Mouse (Mus musculus): ENCODE measurements around the gene Zzz3. TPM values are rescaled to one million over a fixed set of nuclear protein-coding genes. Genes with fewer than 3 reads are reported as not detected.

The Zzz3 gene
- polyA plus RNA-seq, 1 experiment from 2014 or later = 10.8 TPM

DNA sequence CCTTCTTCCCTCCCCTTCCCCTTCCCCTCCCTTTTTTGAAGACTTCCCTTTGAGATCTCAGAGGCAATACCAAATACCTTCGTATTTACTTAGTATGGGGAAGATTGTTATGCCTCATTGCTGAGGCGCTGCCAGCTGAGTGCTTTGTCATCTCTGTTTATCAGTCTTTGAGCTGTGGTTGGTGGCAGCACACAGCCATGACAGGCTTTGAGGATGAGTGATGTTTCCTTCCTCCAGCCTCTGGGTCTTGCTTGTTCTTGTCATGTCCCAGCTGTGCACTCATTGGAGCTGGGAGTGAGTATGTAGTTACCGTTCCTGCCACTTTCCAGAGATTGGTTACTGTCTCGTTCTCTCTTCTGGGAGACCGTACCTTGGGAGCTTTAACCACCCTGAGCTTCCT lies 39.9 kb upstream of the Zzz3 start:
- Histone ChIP-seq H3K27me3 (no peaks in the 10 kb centered on the region), H3K4me1 (replicated peaks) (peaks cover 50% of the 10 kb centered on the region), H3K9ac (no peak overlapping the region), H3K36me3 (replicated peaks) (peaks cover 18% of the 10 kb centered on the region), H3K4me2 (peak overlapping the region; percentile 46), H3K27ac (replicated peaks) (peak overlapping the region; percentile 88), H3K9me3 (replicated peaks) (no peaks in the 10 kb centered on the region), H3K4me3 (replicated peaks) (no peak overlapping the region)
- 27% methylated on average over 5 of the region's 5 CpGs for WGBS (ENCODE audit: insufficient replicate concordance)
- ATAC-seq (ENCODE audit: insufficient read depth) = peak; percentile 91

DNA sequence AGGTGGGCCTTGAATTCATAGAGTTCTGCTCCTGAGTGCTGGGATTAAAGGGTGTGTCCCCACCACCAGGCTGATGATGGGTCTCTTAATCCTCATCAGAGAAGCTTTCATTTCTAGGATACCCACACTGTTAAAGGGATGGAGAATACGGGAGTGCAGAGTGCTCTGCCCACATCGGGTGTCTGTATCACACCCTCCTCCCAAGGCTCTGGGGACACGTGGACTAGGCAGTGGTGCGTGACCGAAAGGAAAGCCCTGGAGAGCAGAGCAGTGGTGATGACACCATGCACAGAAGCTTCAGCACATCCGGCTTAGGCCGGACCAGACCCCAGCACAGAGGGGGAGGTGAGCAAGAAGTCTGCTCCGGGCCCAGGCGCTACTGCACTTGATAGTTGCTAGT lies 38.5 kb upstream of the Zzz3 start:
- ATAC-seq (ENCODE audit: insufficient read depth) = no peak
- H3K27me3 ChIP-seq = no peaks in the 10 kb centered on the region
- no peaks in the 10 kb centered on the region for H3K9me3 ChIP-seq (replicated peaks)
- no peak overlapping the region for H3K4me3 ChIP-seq (replicated peaks)
- H3K4me1 ChIP-seq (replicated peaks) = peaks cover 38% of the 10 kb centered on the region
- H3K36me3 ChIP-seq (replicated peaks) = peaks cover 32% of the 10 kb centered on the region
- no peak overlapping the region for H3K9ac ChIP-seq
- no peak overlapping the region for H3K4me2 ChIP-seq
- 89% methylated on average over 9 of the region's 9 CpGs for WGBS (ENCODE audit: insufficient replicate concordance)
- 0 out of 2 replicates have a peak overlapping the region, but pooled peaks have one; percentile 8 for H3K27ac ChIP-seq (replicated peaks)

DNA sequence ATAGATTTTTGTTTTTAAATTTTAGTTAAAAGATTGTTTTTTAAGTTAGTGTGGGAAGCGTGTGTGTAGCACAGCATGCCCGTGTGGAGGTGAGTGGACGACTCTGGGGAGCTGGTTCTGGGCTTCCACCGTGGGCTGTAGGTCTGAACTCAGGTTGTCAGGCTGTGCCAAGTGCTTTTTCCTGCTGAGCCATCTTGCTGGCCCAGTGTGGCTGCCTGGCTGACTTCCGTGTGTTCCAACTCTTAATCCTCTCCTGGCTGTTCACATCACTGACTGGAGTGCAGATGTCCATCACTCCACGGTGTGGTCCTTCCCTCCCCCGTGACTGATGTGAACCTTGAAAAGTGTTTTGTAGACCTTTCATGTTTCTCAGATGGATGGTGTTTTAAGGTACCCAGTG lies 36.1 kb upstream of the Zzz3 start:
- Histone ChIP-seq H3K4me3 (replicated peaks) (no peak overlapping the region), H3K27ac (replicated peaks) (no peak overlapping the region), H3K27me3 (no peaks in the 10 kb centered on the region), H3K36me3 (replicated peaks) (peaks cover 55% of the 10 kb centered on the region), H3K9me3 (replicated peaks) (no peaks in the 10 kb centered on the region), H3K4me2 (no peak overlapping the region), H3K9ac (no peak overlapping the region), H3K4me1 (replicated peaks) (peaks cover 19% of the 10 kb centered on the region)
- no peak for ATAC-seq (ENCODE audit: insufficient read depth)
- WGBS (ENCODE audit: insufficient replicate concordance) = 84% methylated on average over 7 of the region's 7 CpGs

DNA sequence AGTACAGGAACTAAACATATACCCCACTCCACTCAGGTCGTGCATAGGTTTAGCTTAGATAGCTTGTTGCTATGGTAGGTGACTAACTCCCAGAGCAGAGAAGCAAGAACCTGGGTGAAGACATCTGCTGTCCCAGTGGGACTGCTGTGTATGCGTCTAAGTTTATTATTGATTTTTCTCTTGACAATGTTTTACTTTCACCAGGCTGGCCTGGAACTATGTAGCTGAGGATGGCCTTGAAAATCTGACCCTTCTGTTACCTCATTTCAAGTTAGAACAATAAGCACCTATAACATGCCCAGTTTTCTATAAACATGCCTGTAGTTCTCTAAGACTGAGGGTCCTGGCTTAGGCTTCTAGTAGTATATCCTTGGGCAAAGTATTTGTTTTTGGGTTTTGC lies 31.1 kb upstream of the Zzz3 start:
- Histone ChIP-seq H3K4me1 (replicated peaks) (no peaks in the 10 kb centered on the region), H3K36me3 (replicated peaks) (peaks cover 95% of the 10 kb centered on the region), H3K4me2 (no peak overlapping the region), H3K4me3 (replicated peaks) (no peak overlapping the region), H3K27me3 (no peaks in the 10 kb centered on the region), H3K27ac (replicated peaks) (no peak overlapping the region), H3K9me3 (replicated peaks) (no peaks in the 10 kb centered on the region), H3K9ac (no peak overlapping the region)
- no peak for ATAC-seq (ENCODE audit: insufficient read depth)
- WGBS (ENCODE audit: insufficient replicate concordance) = 74% methylated on average over 2 of the region's 2 CpGs

DNA sequence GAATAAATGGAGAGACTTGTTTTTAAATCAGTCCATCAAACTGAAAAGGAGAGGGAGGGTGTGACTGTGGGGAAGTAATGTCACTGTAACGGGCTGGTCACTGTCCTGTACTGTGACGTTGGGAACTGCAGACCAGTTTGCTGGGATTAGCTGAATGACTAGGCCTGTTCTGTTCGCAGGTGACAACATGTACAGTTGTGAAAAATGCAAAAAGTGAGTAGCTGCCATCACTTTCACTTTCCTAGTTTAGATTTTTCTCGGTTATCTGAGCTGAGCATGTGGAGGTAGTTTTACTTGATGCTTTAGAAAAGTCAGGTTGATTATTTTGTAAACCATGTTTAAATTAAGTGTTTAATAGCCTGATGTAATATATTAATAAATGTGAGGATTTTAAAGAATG lies 19.2 kb upstream of the Zzz3 start:
- Histone ChIP-seq H3K9ac (no peak overlapping the region), H3K36me3 (replicated peaks) (peaks cover 88% of the 10 kb centered on the region), H3K9me3 (replicated peaks) (no peaks in the 10 kb centered on the region), H3K27ac (replicated peaks) (no peak overlapping the region), H3K4me3 (replicated peaks) (no peak overlapping the region), H3K4me1 (replicated peaks) (no peaks in the 10 kb centered on the region), H3K27me3 (no peaks in the 10 kb centered on the region), H3K4me2 (no peak overlapping the region)
- ATAC-seq (ENCODE audit: insufficient read depth) = no peak
- 82% methylated on average over 4 of the region's 4 CpGs for WGBS (ENCODE audit: insufficient replicate concordance)

DNA sequence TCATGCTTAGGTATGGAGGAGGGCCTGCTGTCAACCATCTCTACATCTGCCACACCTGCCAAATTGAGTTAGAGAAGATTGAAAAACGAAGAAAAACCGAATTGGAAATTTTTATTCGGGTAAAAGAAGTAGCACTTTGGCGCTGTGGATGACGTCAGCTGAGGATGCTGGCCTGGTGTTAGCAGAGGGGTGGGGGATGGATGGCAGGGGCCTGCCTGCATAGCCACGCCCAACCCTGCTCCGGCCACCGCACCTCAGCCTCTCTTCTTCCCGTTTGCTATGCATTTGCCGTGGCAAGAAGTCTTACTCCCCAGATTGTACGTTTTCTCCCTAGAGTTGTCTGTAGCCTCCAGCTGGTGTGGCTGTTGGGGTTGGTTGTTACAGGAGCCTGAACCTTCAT lies 11.2 kb upstream of the Zzz3 start:
- H3K9ac ChIP-seq = no peak overlapping the region
- no peak overlapping the region for H3K4me2 ChIP-seq
- no peaks in the 10 kb centered on the region for H3K4me1 ChIP-seq (replicated peaks)
- H3K36me3 ChIP-seq (replicated peaks) = peaks cover 68% of the 10 kb centered on the region
- H3K27ac ChIP-seq (replicated peaks) = no peak overlapping the region
- ATAC-seq (ENCODE audit: insufficient read depth) = no peak
- no peaks in the 10 kb centered on the region for H3K27me3 ChIP-seq
- H3K4me3 ChIP-seq (replicated peaks) = no peak overlapping the region
- WGBS (ENCODE audit: insufficient replicate concordance) = 60% methylated on average over 11 of the region's 11 CpGs
- H3K9me3 ChIP-seq (replicated peaks) = no peaks in the 10 kb centered on the region

DNA sequence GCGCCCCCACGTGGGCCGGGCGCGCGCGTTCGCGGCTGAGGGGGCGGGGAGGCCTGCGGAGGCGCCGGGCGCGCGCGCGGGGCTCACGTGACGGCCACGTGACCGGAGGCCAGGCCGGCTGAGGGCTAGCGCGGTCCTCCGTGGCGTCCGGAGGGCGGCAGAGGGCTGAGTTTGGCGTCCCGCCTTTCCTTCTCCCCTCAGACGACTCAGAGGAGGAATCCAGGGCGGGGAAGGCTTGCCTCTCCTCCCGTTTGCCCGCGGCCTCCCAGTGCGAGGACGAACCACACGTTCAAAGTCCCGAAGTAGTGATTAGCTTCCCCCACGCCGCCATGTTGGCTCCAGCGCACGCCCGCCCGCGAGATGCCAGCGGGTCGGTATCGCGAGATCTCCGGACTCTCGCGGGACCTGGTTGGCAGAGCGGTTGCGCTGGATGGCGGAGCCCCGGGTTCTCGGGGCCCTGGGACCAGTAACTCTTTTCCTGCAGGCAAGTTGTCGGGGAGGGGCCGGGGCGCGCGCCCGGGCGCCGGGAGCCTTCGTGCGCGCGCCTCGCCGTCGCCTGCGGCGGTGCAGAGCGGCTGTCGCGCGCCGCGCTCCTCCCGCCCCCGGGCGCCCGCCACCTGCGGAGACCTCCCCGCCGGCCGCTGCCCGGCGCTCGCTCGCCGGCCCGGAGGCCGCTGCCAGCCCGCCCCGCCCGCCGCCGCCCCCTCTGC lies 1.2 kb downstream of the Zzz3 start:
- Histone ChIP-seq H3K9me3 (replicated peaks) (no peaks in the 10 kb centered on the region), H3K9ac (peak overlapping the region; percentile 91), H3K36me3 (replicated peaks) (peaks cover 14% of the 10 kb centered on the region), H3K4me1 (replicated peaks) (peaks cover 47% of the 10 kb centered on the region), H3K27me3 (no peaks in the 10 kb centered on the region), H3K27ac (replicated peaks) (peak overlapping the region; percentile 98), H3K4me2 (peak overlapping the region; percentile 93), H3K4me3 (replicated peaks) (peak overlapping the region; percentile 99)
- under 1% methylated on average over 100 of the region's 102 CpGs for WGBS (ENCODE audit: insufficient replicate concordance)
- peak; percentile 82 for ATAC-seq (ENCODE audit: insufficient read depth)

DNA sequence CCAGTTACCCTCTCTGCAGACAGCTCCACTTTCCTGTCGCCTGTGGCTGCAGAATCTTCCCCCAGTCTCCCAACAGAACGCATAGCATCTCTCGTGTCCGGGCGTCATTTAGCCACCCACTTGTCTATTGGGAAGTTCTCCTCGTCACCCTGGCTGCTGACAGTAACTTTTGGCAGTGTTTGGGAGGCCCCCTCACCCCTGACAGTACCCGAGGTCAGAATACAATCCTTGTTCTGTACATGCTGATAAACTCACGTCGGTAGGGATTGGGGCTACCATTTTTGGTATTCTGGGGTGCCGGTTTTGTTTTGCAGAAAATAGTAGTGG lies 1.7 kb downstream of the Zzz3 start:
- Histone ChIP-seq H3K36me3 (replicated peaks) (peaks cover 12% of the 10 kb centered on the region), H3K27me3 (no peaks in the 10 kb centered on the region), H3K4me3 (replicated peaks) (peak overlapping the region; percentile 99), H3K27ac (replicated peaks) (peak overlapping the region; percentile 98), H3K9me3 (replicated peaks) (no peaks in the 10 kb centered on the region), H3K4me1 (replicated peaks) (peaks cover 53% of the 10 kb centered on the region), H3K9ac (peak overlapping the region; percentile 91), H3K4me2 (peak overlapping the region; percentile 93)
- ATAC-seq (ENCODE audit: insufficient read depth) = no peak
- under 1% methylated on average over 10 of the region's 10 CpGs for WGBS (ENCODE audit: insufficient replicate concordance)

DNA sequence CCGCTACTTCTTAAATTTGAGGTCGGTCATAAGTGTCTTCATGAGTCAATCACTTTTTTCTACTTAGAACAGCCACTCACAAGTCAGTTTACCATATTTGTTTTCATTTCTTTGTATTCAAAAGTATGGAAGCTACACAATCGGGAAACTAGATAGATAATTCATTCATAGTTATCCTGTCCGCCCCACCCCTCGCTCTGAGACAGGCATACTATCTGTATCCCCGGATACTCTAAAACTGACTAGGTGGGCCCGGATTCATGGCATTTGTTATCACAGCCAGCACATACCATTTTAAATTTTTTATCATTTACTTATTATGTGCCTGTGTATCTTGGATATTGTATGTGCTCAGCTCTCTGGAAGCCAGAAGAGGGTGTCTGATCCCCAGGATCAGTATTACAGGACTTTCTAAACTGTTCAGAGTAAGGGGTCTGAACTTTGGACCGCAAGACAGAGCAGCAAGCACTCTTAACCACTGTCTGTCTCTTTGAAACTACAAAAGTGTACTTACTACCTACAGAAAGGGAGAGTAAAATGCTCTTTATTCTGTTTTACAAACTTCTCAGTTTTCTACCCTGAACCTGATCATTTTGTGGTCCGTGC lies 2.2 kb downstream of the Zzz3 start:
- Histone ChIP-seq H3K27me3 (no peaks in the 10 kb centered on the region), H3K4me1 (replicated peaks) (peaks cover 57% of the 10 kb centered on the region), H3K27ac (replicated peaks) (peak overlapping the region; percentile 98), H3K4me3 (replicated peaks) (peak overlapping the region; percentile 99), H3K9ac (peak overlapping the region; percentile 91), H3K4me2 (peak overlapping the region; percentile 93), H3K9me3 (replicated peaks) (no peaks in the 10 kb centered on the region), H3K36me3 (replicated peaks) (peaks cover 11% of the 10 kb centered on the region)
- ATAC-seq (ENCODE audit: insufficient read depth) = no peak
- 20% methylated on average over 9 of the region's 9 CpGs for WGBS (ENCODE audit: insufficient replicate concordance)

DNA sequence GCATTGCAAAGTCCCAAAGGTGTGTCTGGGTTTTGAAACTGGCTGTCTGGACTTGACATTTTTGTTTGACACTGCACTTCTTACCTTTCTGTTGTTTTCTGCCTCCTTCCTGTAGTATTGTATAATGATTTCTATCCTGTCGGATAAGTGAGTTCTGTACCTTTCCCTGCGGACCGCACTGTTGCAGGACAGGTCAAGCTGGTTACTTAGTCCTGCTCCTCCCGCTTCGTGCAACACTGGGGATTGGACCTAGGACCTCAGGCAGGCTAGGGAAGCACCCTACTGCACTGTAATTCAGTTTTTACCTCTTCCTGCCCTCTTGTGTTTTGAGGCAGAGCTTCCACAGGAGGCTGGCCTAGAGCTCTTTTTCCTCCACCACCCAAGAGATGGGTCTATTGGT lies 5.2 kb downstream of the Zzz3 start:
- Histone ChIP-seq H3K36me3 (replicated peaks) (no peaks in the 10 kb centered on the region), H3K9ac (no peak overlapping the region), H3K9me3 (replicated peaks) (no peaks in the 10 kb centered on the region), H3K4me3 (replicated peaks) (no peak overlapping the region), H3K27me3 (no peaks in the 10 kb centered on the region), H3K4me1 (replicated peaks) (peaks cover 70% of the 10 kb centered on the region), H3K4me2 (no peak overlapping the region), H3K27ac (replicated peaks) (peak overlapping the region; percentile 1; the same call in 1 of the 2 replicates)
- no peak for ATAC-seq (ENCODE audit: insufficient read depth)
- WGBS (ENCODE audit: insufficient replicate concordance) = 79% methylated on average over 5 of the region's 5 CpGs

DNA sequence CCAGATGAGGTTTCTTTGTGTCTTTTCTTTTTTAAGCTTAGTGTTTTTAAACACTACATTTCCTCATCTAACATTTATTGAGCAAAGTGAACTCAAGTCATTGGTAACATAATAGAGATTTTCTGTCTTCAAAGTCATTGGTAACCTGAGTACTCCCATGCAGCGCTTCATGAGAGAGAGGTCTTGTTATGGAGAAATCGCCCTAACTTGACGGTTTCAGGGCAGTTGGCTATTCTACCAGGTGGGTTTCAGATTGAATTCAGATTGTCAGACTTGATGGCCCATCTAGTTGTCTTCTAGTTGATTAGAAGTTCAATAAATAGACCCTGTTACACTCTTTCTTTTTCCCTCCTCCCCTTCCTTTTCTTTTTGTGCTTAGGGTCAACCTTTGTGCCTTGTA lies 5.6 kb downstream of the Zzz3 start:
- Histone ChIP-seq H3K9ac (no peak overlapping the region), H3K27me3 (no peaks in the 10 kb centered on the region), H3K27ac (replicated peaks) (peak overlapping the region; percentile 1; the same call in 1 of the 2 replicates), H3K4me3 (replicated peaks) (no peak overlapping the region), H3K4me1 (replicated peaks) (peaks cover 74% of the 10 kb centered on the region), H3K4me2 (no peak overlapping the region), H3K36me3 (replicated peaks) (no peaks in the 10 kb centered on the region), H3K9me3 (replicated peaks) (no peaks in the 10 kb centered on the region)
- 79% methylated on average over 3 of the region's 3 CpGs for WGBS (ENCODE audit: insufficient replicate concordance)
- no peak for ATAC-seq (ENCODE audit: insufficient read depth)

Data from liver, embryonic 15.5 days (tissue).